Mouse (Mus musculus) small intestine, adult 2 months (tissue): ENCODE results near the gene Snx8. TPM values are rescaled to one million over a fixed set of nuclear protein-coding genes. Genes with fewer than 3 reads are reported as not detected.
A peak's percentile ranks its signal among the peaks of the same experiment; 100 is the strongest.

Experiments
- H3K27ac ChIP-seq: fragments of 200-500 bp; 2 replicates; pipeline ENCODE4 v1.5.1; 2012; ENCODE audit warnings: low read depth, low read length, control low read depth, inconsistent platforms; ENCODE audit not compliant: insufficient read depth
- H3K27me3 ChIP-seq: fragments of 200-500 bp; 2 replicates; pipeline ENCODE4 v1.6.1; 2012; ENCODE audit warnings: mild to moderate bottlenecking, moderate library complexity, low read length, inconsistent platforms; ENCODE audit not compliant: control insufficient read depth, insufficient read depth
- H3K36me3 ChIP-seq: fragments of 200-500 bp; 2 replicates; pipeline ENCODE4 v1.6.1; 2012; ENCODE audit warnings: mild to moderate bottlenecking, low read length, control low read depth, inconsistent platforms; ENCODE audit not compliant: control insufficient read depth, insufficient read depth
- H3K4me1 ChIP-seq: fragments of 200-500 bp; 2 replicates; pipeline ENCODE4 v1.6.1; 2012; ENCODE audit warnings: low read length, inconsistent platforms, mixed read lengths; ENCODE audit not compliant: control insufficient read depth, insufficient read depth, insufficient read length
- H3K4me3 ChIP-seq: fragments of 200-500 bp; 2 replicates; pipeline ENCODE4 v1.5.1; 2012; ENCODE audit warnings: low read depth, mild to moderate bottlenecking, control low read depth, inconsistent platforms, low read length, moderate library complexity
- CTCF ChIP-seq: fragments of 200-500 bp; IDR thresholded peaks from 2 replicates; pipeline ENCODE4 v1.5.1; 2012; ENCODE audit warnings: low read depth, mild to moderate bottlenecking, control low read depth, inconsistent platforms, low read length, moderate library complexity, mixed read lengths; ENCODE audit not compliant: insufficient replicate concordance, insufficient read length; ENCODE audit errors: extremely low read depth
- POLR2A ChIP-seq: fragments of 200-500 bp; IDR thresholded peaks from 2 replicates; pipeline ENCODE4 v1.6.1; 2012; ENCODE audit warnings: low read depth, mild to moderate bottlenecking, control low read depth, inconsistent platforms, low read length, moderate library complexity
- WGBS: fragments of 180-500 bp; shearing (Covaris S2); methylation state at CpG from one replicate; pipeline ENCODE4 v1.1.7; 2018; 5-methylcytosine and 5-hydroxymethylcytosine counted together
- polyA plus RNA-seq: library from polyadenylated mRNA; depleted of rRNA; stranded (reverse); fragments of >200 nt; gene quantifications from 2 replicates; pipeline ENCODE4 v1.2.3, GENCODE M21; 2012

Snx8 gene
- polyA plus RNA-seq, 1 experiment: 6.6 TPM

DNA sequence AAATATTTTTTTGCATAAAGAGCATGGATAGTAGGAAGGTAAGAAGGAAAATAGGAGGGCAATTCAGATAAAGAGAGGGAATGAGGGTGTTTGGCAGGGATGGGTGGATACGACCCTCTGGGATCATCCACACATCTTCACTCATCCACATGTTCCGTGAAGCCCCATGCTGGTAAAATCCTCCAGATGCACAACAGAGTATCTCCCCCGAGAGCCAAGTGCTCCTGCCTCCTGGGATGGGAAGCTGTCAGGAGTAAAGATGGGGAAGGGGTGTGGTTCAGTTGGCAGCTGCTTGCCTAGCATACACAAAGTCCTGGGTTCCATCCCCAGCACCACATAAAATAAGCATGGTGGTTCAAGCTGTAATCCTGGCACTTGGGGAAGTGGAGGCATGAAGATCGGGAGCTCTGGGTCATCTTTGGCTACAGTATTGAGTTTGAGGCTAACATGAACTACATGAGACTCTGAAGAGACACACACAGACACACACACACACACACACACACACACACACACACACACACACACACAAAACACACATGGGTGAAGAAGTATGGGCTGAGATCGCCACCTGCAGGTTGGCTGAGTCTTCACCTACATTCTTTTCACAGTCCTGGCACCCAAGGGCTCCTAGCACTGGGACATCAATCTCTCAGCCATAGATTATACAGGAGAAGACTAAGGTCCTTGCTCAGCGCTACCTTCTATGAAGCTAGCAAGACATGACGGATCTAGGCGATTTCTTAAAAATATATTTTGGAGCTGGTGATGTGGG lies 7.3 kb upstream of the Snx8 start:
- no peak overlapping the region for H3K4me3 ChIP-seq
- 56% methylated on average over 8 of the region's 8 CpGs for WGBS
- H3K4me1 ChIP-seq: no peaks in the 10 kb centered on the region
- peak; percentile 25; the same call in 1 of the 2 replicates for TF ChIP-seq CTCF
- TF ChIP-seq POLR2A: no peak
- H3K27ac ChIP-seq: no peak overlapping the region
- no peaks in the 10 kb centered on the region for H3K27me3 ChIP-seq
- no peaks in the 10 kb centered on the region for H3K36me3 ChIP-seq

DNA sequence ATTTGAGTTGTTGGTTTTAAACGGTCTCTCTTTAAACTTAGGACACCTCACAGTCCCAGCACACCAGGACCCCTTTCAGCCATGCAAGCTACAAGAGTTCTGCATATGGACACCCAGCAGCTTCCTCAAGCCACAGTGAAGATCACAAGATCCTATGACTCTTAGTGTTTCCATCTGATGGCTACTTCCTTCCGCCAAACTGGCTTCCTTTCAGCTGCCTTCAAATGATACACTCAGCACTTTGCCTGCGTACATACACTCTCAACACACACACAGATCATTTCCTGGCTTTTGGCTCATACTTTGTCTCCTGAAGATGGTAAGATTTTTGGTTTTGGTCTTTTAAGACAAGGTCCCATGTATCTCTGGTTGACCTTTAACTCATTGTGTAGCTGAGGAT lies 3.6 kb upstream of the Snx8 start:
- WGBS: 76% methylated on average over 3 of the region's 3 CpGs
- Histone ChIP-seq H3K27me3 (no peaks in the 10 kb centered on the region), H3K36me3 (no peaks in the 10 kb centered on the region), H3K4me1 (peaks cover 5% of the 10 kb centered on the region), H3K4me3 (no peak overlapping the region), H3K27ac (no peak overlapping the region)
- TF ChIP-seq POLR2A (no peak), CTCF (no peak)

DNA sequence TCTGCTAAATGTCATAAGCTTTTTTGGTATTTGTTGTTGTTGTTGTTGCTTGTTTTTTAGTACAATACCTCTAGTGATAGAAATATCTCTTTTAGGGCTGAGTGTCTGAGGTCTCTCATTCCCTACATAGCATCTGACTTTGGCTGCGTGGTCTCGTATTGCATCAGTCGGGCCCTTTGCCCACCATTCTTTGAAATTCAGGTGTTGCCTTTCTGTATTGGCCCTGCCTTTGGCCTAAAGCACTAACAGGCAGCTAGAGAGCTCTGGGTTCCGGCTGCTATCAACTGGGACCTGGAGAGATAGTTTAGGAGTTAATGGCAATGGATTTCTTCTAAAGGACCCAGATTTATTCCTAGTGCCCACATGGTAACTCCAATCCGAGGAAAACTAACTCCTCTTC lies 2.9 kb upstream of the Snx8 start:
- peaks cover 5% of the 10 kb centered on the region for H3K4me1 ChIP-seq
- no peaks in the 10 kb centered on the region for H3K36me3 ChIP-seq
- TF ChIP-seq CTCF (no peak), POLR2A (no peak)
- WGBS: 88% methylated on average over 5 of the region's 5 CpGs
- H3K27ac ChIP-seq: no peak overlapping the region
- no peaks in the 10 kb centered on the region for H3K27me3 ChIP-seq
- no peak overlapping the region for H3K4me3 ChIP-seq

DNA sequence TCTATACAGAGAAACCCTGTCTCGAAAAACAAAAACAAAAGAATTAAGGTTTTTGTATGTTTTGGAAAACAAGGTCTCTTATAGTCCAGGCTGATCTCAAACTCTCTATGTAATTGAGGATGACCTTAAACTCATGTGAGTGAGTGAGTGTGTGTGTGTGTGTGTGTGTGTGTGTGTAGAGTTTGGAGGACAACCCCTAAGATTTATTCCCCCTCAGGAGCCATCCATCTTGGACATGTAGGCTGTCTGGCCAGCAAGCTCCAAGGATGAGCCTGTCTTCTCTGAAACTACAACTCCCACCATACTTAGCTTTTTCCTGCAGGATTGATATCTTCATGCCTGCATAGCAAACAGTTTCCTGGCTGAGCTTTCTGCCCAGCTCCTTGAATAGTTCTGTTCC lies 2.4 kb upstream of the Snx8 start:
- Histone ChIP-seq H3K4me1 (peaks cover 5% of the 10 kb centered on the region), H3K27me3 (no peaks in the 10 kb centered on the region), H3K27ac (no peak overlapping the region), H3K36me3 (no peaks in the 10 kb centered on the region), H3K4me3 (no peak overlapping the region)
- TF ChIP-seq CTCF (no peak), POLR2A (no peak)
- WGBS: 69% methylated on average over 1 of the region's 1 CpGs

DNA sequence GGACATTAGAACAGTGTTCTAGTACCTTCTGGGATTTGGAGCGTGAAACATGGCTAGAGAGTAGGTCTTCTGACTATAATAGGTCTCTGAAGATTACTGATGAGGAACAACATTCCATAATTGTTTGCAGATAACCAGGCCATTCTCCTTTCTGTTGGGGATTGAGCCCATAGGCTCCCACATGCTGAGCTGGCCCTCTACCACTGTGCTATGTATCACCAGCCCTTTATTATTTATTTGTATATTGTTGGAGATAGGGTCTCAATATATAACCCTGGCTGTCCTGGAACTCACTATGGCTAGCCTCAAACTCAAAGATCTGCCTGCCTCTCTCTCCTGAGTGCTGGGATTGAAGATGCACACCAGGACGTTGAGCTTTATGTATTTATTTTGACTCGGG lies 585 bp upstream of the Snx8 start:
- Histone ChIP-seq H3K36me3 (no peaks in the 10 kb centered on the region), H3K27ac (no peak overlapping the region), H3K4me1 (peaks cover 5% of the 10 kb centered on the region), H3K27me3 (no peaks in the 10 kb centered on the region), H3K4me3 (peak overlapping the region; percentile 73)
- TF ChIP-seq POLR2A (no peak), CTCF (no peak)
- WGBS: 50% methylated on average over 3 of the region's 3 CpGs

- TF ChIP-seq CTCF (no peak), POLR2A (no peak)
- Histone ChIP-seq H3K4me1 (peaks cover 5% of the 10 kb centered on the region), H3K27me3 (no peaks in the 10 kb centered on the region), H3K36me3 (no peaks in the 10 kb centered on the region), H3K27ac (no peak overlapping the region), H3K4me3 (peak overlapping the region; percentile 11; the same call in 1 of the 2 replicates)
- WGBS: 64% methylated on average over 12 of the region's 12 CpGs
Measured at GRCm38 (mm10) chr5:140387816-140388510, 1.1 kb downstream of the Snx8 start.

GRCm38 (mm10) chr5:140387236-140387635 lies 1.8 kb downstream of the Snx8 start:
- H3K4me3 ChIP-seq: no peak overlapping the region
- WGBS: 93% methylated on average over 7 of the region's 7 CpGs
- peaks cover 5% of the 10 kb centered on the region for H3K4me1 ChIP-seq
- no peaks in the 10 kb centered on the region for H3K27me3 ChIP-seq
- no peak overlapping the region for H3K27ac ChIP-seq
- no peak for TF ChIP-seq CTCF
- no peak for TF ChIP-seq POLR2A
- no peaks in the 10 kb centered on the region for H3K36me3 ChIP-seq
